Mouse (Mus musculus) c-Kit-negative CD71-positive TER-119-positive erythroid progenitor cells, embryonic 14.5 days (primary cell): Measurements from ENCODE around the gene Mpv17l2.

ENCODE experiments used
- DNase-seq: peaks from one replicate; pipeline ENCODE4 v3.0.0-alpha.2; 2013; ENCODE audit warnings: low read depth, low spot score

The Mpv17l2 gene

DNA sequence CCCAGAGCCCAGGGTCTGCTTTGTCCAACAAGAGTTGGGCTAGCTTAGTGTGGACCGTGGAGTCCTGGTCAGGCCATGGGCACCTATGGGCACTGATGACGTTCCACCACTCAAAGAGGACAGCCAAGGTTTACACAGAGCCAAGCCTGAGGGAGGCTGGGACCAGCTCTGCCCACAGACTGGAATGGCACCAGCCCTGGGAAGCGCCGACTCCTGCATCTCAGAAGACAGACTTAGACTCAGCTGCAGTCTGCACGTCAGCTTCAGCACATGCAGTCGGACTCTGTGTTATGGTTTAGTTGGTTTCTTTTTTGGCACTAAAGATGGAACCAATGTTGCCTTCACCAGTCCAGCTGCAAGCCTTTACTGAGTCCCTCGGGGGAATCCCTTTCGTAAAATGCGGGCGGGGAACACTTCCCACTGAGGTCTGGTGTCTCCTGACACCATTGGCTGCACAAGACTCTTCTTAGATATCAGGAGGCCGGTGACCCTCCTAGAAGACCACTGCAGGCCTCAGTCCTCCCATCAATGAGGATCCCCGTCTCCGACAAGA is 10.5 kb downstream of the Mpv17l2 start:
- DNase-seq: no peak

DNA sequence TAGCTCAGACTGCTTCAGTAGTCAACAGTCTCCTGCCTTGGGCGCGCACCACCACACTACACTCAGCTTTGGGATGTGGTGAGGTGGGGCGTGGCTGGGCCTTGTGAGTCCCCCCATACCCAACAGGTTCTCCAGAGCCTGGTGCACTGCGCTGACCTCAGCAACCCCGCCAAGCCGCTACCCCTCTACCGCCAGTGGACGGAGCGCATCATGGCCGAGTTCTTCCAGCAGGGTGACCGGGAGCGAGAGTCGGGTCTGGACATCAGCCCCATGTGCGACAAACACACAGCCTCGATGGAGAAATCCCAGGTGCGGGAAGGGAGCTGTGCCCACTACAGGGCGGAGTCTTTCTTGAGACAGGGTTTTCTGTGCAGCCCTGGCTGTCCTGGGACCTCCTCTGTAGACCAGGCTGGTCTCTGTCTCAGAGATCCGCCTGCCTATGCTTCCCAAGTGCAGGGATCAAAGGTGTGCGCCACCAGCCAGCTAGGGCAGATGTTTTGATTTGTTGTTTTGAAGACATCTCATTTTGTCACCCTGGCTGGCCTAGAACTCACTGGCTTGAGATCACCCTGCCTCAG is 11.6 kb downstream of the Mpv17l2 start:
- no peak for DNase-seq

DNA sequence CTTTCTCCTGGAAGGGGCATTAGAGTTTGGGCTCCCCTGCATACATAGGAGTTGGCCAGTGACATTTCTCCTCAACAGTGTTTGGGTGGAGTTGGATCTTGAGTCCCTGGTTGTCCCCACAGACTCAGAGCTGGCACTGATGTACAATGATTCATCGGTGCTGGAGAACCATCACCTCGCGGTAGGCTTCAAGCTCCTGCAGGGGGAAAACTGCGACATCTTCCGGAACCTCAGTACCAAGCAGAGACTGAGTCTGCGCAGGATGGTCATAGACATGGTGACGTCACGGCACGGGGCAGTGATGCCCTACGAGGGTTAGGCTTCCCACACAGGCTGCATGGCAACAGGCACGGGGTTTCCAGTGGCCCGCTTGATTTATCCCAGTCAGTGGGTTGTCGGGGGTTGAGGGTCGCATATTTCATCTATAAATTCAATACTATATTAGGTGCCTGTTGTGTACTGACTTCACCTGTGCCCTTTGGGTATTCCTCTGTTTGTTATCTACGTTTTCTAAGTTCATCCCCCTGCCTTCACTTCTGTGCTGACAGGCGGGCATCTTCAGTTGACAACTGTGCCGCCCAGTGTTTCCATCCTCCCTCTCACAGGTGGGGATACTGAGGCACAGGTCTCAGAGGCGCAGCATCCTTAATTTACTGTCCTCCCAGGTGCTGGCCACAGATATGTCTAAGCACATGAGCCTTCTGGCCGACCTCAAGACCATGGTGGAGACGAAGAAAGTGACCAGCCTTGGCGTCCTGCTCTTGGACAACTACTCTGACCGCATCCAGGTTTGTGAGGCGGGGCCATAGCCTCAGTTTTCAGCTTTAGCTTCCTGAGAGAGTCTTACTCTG is 12.3 kb downstream of the Mpv17l2 start:
- DNase-seq: no peak

DNA sequence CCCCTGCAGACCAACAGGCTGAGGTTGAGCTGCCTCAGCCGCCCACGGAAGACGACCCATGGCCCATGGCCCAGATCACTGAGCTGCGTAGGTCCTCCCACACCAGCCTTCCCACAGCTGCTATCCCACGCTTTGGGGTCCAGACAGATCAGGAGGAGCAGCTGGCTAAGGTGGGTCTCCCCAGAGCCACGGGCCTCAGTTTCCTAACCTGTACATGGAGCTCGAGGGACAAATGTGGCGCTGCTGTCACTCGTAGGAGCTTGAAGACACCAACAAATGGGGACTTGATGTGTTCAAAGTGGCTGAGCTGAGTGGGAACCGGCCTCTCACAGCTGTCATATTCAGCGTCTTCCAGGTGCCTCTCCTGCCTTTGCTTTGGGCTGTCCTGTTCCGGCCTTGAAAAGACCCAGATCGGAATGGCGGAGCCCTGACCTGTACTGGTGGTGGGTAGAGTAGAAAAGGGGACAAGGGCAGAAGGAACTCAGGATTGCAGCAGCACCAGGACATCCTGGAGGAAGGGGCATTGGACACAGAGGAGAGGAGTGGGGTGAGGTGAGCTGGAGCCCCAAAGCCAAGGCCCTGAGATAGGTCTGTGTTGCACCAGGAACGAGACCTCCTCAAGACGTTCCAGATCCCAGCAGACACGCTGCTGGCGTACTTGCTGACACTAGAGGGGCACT is 13.4 kb downstream of the Mpv17l2 start:
- no peak for DNase-seq

DNA sequence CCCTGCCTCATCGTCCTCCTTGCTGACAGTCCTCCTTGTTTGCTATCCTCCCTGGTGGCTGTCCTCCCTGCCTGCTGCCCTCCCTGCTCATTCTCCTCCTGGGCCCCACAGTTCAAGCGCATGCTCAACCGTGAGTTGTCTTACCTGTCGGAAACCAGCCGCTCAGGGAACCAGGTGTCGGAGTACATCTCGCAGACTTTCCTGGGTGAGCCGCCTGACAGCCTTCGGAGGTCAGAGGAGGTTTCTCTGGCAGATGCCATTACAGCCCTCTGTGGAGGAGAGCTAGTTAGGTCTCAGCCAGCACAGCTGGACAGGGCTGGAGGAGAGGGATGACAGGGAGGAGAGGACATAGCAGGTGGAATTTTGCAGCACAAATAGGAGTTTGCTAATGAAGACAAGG is 14.1 kb downstream of the Mpv17l2 start:
- no peak for DNase-seq

DNA sequence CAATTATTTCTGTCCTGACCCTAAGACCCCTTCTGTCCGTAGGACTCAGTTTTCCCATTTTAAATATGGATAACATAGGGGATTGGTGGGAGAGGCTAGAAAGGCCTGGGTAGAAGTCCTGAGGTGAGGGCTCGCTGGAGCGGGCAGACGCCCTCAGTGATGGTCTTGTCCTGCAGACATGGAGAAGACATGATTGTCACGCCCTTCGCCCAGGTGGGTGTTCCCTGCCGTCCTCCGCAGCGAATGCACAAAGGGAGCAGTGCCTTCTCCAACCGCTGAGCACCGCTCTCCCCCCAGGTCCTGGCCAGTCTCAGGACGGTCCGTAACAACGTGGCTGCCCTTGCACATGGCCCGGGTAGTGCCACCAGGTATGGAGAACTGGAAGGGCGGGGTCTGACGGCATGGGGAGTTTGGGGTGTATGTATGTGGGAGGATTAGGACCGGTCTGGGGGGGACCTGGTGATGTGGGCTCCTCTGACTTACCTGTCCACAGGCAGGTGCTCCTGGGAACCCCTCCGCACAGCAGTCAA is 15.0 kb downstream of the Mpv17l2 start:
- no peak for DNase-seq

DNA sequence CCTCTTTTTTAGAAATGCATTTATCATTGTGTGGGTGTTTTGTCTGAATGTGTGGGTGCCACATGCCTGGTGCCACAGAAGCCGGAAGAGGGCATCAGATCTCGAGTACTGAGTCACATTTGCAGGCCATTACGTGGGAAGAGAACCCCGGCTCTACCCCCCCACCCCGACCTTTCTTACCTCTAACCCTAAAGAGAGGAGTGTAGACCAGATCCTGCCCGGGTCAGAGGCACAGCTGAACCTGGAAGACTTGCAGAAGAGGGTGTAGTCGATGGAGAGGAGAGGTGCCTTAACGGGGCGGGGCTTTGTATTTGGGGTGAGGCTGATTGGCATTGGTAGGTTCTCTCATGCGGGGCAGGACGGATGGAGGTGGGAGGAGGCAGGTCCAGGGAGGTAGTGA is 15.9 kb downstream of the Mpv17l2 start:
- DNase-seq: no peak

DNA sequence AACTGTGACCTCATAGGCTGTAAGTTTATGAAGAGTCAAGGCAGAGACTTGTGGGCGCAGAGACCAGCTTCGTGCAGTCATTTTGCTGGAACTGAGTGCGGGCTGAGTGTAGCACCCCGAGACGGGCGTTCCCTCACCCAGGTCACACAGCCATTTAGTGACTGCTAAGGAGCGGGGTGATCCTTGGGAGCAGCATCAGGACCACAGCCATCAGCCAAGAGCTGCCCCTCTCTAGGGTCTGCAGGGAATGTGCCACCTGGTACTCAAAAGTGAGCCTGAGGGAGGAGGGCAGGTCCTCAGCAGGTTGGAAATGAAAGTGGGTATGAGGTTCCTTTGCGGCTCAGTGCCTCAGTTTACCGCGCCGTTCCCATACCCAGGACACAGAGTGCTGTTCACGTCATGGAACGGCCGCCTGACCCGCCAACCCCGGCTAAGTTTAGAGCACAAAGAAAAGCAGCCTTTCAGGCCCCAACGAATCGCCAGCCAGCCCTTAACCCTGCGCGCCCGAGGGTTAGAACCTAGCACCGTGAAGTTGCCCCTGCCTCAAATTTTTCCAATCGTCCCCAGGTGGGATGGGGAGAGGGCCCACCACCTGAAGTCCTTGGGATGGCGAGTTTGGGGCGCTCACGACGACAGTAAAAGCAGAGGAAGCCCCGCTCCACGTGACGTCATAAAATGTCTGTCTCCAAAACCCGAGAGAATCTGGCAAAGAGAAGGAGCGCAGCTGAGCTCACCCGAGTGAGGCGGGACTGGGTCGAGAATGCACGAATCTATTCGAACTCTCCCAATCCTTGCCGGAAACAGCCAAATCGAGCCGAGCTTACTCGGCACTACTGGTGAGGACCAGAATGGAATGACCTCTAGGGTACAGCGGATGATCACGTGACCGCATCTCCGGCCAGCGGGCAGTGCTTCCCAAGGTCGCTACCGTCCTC is 16.8 kb downstream of the Mpv17l2 start:
- DNase-seq: no peak

DNA sequence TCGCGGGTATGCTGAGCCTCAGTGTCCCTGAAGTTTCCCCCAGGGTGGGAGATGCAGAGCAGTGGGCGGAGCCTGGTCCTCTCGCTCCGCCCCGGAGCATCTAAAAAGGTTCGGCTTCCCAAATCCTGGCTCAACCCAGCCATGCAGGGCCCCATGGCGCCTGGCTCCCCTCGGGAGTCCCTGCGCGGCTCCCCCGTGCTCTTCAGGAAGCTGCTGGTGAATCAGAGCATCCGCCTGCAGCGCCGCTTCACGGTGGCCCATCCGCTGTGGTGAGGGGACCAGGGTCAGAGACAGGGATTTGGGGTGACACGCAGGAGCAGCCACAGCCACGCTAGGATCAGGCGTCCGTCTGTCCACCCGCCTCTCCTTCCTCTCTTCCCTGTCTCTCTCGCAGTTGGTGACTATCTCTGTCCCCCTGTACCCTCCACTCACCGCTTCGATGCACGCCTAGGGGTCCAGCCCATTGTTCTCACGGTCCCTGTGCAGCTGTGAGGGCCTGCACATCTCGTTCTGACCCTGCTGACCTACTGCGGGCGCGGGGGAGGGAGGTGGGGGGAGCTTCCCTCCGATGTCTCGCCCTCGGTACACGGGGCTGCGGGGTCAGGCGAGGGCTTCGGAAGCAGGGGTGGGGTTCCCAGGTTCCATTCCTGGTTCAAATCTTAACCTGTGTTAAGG is 17.6 kb downstream of the Mpv17l2 start:
- DNase-seq: no peak

DNA sequence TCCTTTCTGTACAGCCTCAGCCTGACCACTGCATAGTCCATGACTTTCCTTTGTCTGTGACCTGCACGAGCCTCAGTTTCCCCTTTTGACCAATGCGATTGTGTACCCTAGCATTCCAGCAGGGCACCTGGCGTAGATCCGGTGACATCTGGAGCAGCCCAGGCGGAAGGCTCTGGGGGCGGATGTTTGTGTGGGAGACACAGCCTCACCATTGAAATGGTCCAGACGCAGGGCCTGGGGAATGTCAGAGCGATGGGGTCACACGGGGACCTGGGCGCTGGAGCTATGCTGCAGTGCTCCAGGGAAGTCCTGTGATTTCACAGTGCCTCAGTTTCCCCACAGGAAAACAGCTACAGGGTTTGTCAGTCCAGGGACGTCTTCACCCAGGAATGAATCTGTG is 18.6 kb downstream of the Mpv17l2 start:
- no peak for DNase-seq

DNA sequence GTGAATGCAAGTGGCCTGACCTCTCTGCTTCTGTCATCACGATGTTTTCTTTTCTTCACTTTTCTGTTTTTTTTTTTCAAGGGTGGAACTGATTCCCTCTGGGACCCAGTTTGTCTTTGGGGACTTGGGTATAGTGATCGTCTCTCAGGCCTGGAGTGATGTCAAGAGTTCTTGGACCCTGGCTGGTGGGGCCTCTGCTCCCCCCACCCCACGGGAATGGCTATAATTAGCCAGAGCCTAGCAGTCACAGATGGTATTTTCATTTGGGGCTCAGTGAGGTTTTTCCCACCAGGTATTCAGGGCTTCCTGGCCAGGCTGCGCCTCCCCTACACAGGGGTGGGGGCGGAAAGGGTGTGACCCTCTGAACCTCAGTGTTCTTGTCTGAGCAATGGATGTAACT is 19.1 kb downstream of the Mpv17l2 start:
- DNase-seq: no peak

DNA sequence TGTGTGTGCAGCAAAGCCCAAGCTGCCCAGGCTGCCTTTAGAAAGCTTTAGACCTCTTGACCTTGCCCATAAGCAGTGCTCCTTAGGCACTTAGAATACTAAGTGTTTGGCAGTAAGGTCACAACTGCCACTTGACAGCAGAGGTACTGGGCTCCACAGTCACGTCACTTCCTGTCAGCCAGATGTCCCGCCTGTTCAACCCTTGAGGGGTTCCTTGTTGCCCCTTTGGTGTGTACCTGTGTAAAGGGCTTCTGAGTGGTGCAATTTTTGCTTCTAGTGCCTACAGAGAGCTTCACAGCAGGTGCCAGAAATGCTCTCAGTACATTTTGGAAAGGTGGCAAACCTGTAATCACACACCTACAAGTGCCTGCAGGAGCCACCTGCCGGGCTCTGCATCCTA is 22.5 kb downstream of the Mpv17l2 start:
- DNase-seq: no peak

DNA sequence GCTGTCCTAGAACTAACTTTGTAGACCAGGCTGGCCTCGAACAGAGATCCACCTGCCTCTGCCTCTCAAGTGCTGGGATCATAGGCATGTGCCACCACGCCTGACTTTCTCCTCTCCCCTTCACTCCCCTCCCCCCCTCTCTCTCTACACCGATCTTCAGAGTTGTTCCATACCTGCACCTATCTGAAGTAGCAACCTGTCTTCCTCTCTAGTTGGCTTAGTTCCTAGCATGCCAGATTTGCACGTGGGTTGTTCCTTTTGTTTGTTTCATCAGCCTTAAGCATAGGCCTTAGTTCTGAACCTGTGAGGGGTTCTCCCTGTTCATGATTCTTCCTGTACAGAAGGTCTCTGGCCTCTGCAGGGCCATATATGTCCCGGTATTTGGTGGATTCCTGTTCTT is 23.0 kb downstream of the Mpv17l2 start:
- no peak for DNase-seq

DNA sequence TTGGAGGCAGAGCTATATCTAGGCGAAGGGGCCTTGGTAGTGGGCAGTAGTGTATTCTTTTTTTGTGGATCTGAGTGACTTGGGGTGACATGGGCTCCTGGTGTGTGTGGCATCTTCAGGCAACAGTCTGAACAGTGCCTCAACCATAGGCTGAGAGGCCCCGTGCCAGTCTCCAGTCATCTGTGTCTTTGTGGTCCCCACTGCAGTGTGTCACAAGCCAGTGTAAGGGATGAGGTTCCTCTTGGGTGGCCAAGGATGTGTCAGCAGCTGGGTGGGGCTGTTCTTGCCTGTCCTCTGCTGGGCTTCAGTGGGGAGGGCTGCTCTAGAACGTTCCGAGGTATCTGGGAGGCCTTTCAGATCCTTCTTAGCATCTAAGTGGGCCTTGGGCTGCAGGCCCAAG is 29.8 kb downstream of the Mpv17l2 start:
- DNase-seq: no peak

DNA sequence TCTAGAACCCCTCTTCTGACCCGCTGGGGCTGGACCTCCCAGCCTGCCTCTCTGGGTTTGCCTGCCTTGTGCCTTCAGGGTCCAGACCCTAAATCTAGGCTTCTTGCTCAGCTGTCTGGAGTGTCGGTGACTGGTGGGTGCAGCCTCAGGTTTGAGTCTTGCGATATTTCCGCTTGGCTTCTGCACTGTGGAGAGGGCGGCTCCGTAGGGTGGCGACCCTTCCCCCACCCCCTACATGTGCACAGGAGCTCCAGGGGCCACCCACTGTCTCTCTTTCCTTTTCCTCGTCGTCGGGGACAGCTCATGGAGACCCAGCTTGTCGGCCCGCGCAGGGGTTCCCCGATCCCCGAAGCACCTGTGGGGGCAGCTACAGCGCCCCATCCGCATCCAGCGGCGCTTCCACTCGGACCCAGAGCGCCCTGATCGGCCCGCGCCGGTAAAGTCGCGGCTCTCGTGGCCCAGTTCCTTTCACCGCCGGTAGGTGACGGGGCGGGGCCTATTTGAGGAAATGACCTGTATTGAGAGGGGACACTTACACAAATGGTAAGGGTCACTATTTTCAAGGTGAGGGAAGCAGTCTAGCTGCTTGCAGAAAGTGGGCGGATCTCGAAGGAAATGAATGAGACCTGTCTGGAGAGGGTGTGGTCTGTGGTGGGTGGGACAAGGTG is 30.8 kb downstream of the Mpv17l2 start:
- no peak for DNase-seq

DNA sequence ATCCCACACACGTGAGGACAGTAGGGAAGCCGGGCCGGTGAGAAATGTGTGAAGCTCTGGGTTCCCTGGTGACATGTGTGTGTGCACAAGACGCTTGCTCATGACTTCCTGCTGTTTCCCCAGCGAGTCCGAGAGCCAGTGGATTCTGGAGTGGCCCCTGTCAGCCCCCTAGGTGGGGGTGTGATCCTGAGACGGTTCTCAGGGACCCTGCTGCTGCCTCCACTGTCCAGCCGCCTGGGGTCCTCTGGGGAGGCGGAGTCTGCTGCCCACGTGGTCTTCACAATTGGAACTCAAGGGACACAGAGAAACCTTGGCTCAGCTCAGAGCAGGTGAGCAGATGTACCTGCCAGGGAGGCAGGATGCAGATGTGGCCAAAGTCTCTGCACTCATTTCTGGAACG is 34.0 kb downstream of the Mpv17l2 start:
- DNase-seq: no peak

DNA sequence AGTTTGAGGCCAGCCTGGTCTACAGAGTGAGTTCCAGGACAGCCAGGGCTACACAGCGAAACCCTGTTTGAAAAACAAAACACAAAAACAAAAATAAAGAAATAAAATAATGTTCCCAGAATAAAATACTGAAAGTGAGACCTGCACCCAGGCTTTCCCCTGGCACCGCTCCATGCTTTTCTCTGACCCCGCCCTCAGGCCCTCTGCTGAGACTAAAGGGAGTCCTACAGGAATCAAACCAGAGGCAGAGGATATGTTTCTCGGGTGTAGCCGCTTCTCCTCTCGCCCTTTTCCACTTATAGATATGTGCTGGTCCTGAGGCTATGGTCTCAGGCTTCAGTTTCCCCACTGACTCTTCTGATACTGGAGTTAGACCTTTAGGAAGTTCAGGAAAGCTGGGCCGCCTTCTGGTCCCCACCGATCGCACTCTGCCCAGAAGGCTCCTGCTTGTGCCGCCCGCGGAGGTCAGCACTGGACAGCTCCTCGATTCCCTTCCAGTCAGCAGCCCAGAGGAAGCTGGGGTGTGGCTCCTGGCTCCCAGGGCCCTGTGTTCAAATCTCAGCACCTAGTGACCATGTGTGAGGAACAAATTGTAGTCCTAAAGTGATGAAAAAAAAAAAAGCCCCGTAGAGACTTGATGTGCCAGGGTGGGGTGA is 34.8 kb downstream of the Mpv17l2 start:
- DNase-seq: no peak

DNA sequence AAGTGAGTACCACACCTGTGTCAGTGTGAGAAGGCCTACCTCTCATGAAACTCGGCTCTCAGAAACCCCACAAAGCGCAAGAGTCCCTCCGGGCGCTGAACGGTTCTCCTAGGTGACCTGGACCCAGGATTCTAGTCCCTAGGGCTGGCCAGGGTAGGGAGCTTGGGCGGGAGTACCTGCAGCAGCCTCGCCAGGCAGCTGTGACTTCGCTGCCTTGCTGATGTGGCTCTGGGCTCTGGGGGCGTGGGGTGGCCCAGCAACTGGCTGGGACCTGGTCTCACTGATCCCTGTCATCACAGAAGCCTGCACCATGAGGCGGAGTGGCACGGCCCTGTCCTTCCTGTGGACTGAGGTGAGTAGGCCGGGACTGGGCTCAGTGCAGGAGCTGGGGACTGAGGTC is 36.5 kb downstream of the Mpv17l2 start:
- no peak for DNase-seq

DNA sequence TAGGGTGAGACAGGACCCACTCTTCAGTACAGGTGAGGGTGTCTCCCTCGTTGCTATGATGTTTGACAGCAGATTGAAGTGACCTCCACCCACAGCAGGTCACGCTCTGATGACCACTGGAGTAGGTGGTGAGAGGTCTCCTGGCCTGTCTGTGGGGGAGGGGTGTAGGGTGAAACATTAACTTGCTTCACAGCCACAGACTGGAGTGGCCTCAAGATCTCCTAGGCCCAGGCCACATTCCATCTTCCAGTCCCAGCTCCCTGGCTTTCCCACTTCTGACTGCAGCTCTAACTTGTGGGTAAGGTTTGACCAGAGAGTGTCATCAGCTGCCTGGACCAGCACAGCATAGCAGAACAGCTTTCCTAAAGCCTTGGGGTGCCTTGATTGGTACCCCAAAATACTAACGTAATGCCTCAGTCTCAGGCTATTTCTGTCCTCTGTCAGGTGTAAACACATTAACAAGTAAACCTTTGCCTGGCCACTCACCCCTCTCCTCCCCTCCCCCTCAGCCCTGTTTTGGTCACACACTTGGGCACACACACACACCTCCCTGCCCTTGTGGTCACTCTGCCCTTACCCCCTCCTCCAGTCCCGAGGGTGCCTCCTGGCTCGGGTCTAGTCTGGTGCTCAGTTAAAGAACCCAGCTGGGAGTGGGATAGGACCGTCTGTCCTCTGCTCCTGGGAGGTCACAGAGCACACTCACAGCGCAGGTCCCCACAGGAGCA is 37.1 kb downstream of the Mpv17l2 start, which contains the start of gene Pde4c:
Gene Pde4c (plus strand): TSS at position 235 of the 725 bp plus-strand sequence.
- no peak for DNase-seq
